Mouse (Mus musculus) MEL (cell line): Measurements from ENCODE around the gene Slc30a4. TPM values are rescaled to one million over a fixed set of nuclear protein-coding genes. Genes with fewer than 3 reads are reported as not detected.

Experiments used
- DNase-seq: peaks from one replicate; pipeline ENCODE4 v3.0.0; 2011; ENCODE audit warnings: low read depth, low spot score
- H3K27ac ChIP-seq: 2 replicates; pipeline ENCODE4 v1.5.1; 2012; ENCODE audit warnings: low read depth, mild to moderate bottlenecking, control low read depth, low read length, moderate library complexity; ENCODE audit not compliant: control insufficient read depth
- H3K27me3 ChIP-seq, 2 experiments: fragments of 150-350 bp in 1 of 2; sonication (generic) in 1 of 2; 2 replicates each; pipeline ENCODE4 v1.6.1; 2012; ENCODE audit warnings: low read length in 2 of 2, mild to moderate bottlenecking in 2 of 2, improper control_type of control experiment in 1 of 2, moderate library complexity in 1 of 2; ENCODE audit not compliant: insufficient read depth in 2 of 2, control insufficient read depth in 1 of 2
- H3K36me3 ChIP-seq, 2 experiments: 2 replicates each; pipeline ENCODE4 v1.6.1; 2012 to 2014; ENCODE audit warnings: low read length in 2 of 2, improper control_type of control experiment in 1 of 2, inconsistent platforms in 1 of 2, mild to moderate bottlenecking in 1 of 2; ENCODE audit not compliant: insufficient read depth in 2 of 2, control insufficient read depth in 1 of 2
- H3K4me1 ChIP-seq, 2 experiments: fragments of 150-350 bp in 1 of 2; sonication (generic) in 1 of 2; 2 replicates each; pipeline ENCODE4 v1.6.1; 2012; ENCODE audit warnings: low read length in 2 of 2, improper control_type of control experiment in 1 of 2, mild to moderate bottlenecking in 1 of 2; ENCODE audit not compliant: insufficient read depth in 2 of 2, control insufficient read depth in 1 of 2
- H3K4me3 ChIP-seq, 2 experiments: fragments of 150-350 bp in 1 of 2; sonication (generic) in 1 of 2; 2 replicates each; pipeline ENCODE4 v1.5.1; 2012; ENCODE audit warnings: low read depth in 2 of 2, low read length in 2 of 2, mild to moderate bottlenecking in 2 of 2, moderate library complexity in 2 of 2, control low read depth in 1 of 2, improper control_type of control experiment in 1 of 2; ENCODE audit not compliant: control insufficient read depth in 1 of 2, insufficient read depth in 1 of 2
- H3K79me2 ChIP-seq: 2 replicates; pipeline ENCODE4 v1.6.1; 2012; ENCODE audit warnings: mild to moderate bottlenecking, low read length, moderate library complexity; ENCODE audit not compliant: control insufficient read depth, poor library complexity, insufficient read depth
- H3K9ac ChIP-seq: 2 replicates; pipeline ENCODE4 v1.6.1; 2012; ENCODE audit warnings: low read depth, mild to moderate bottlenecking, control low read depth, low read length, moderate library complexity; ENCODE audit not compliant: control insufficient read depth, poor library complexity, severe bottlenecking
- H3K9me3 ChIP-seq: fragments of 150-350 bp; sonication (generic); replicated peaks from 2 replicates; pipeline ENCODE4 v1.6.1; 2012; ENCODE audit warnings: mild to moderate bottlenecking, low read length, improper control_type of control experiment, moderate library complexity; ENCODE audit not compliant: insufficient read depth
- BHLHE40 ChIP-seq: IDR thresholded peaks from 2 replicates; pipeline ENCODE4 v1.6.1; 2012; ENCODE audit warnings: low read depth, mild to moderate bottlenecking, inconsistent platforms, low read length, improper control_type of control experiment, borderline replicate concordance
- CHD1 ChIP-seq: IDR thresholded peaks from 2 replicates; pipeline ENCODE4 v1.6.1; 2012; ENCODE audit warnings: low read depth, mild to moderate bottlenecking, inconsistent platforms, low read length, improper control_type of control experiment
- CHD2 ChIP-seq: IDR thresholded peaks from 2 replicates; pipeline ENCODE4 v1.6.1; 2011; ENCODE audit warnings: low read length, improper control_type of control experiment
- CTCF ChIP-seq, 3 experiments: IDR thresholded peaks in 2 of 3; conservative IDR thresholded peaks in 1 of 3; 2 replicates each; pipeline ENCODE4 v1.5.1; 2011 to 2012; ENCODE audit warnings: low read length in 3 of 3, low read depth in 2 of 3, mild to moderate bottlenecking in 2 of 3, improper control_type of control experiment in 1 of 3, inconsistent platforms in 1 of 3, mixed read lengths in 1 of 3, moderate library complexity in 1 of 3; ENCODE audit not compliant: control insufficient read depth in 1 of 3, insufficient read depth in 1 of 3, poor library complexity in 1 of 3, severe bottlenecking in 1 of 3
- GABPA ChIP-seq: IDR thresholded peaks from 2 replicates; pipeline ENCODE4 v1.6.1; 2012; ENCODE audit warnings: low read depth, mild to moderate bottlenecking, inconsistent platforms, low read length, improper control_type of control experiment, moderate library complexity
- GATA1 ChIP-seq: IDR thresholded peaks from 2 replicates; pipeline ENCODE4 v1.6.1; 2011; ENCODE audit warnings: low read depth, low read length, improper control_type of control experiment
- JUND ChIP-seq: IDR thresholded peaks from 2 replicates; pipeline ENCODE4 v1.6.1; 2011; ENCODE audit warnings: low read depth, mild to moderate bottlenecking, improper control_type of control experiment, low read length
- MYB ChIP-seq: IDR thresholded peaks from 2 replicates; pipeline ENCODE4 v1.6.1; 2011; ENCODE audit warnings: mild to moderate bottlenecking, low read depth, low read length, improper control_type of control experiment
- MYC ChIP-seq: IDR thresholded peaks from 2 replicates; pipeline ENCODE4 v1.6.1; 2011; ENCODE audit warnings: low read depth, mild to moderate bottlenecking, low read length, improper control_type of control experiment, moderate library complexity
- NELFE ChIP-seq: IDR thresholded peaks from 2 replicates; pipeline ENCODE4 v1.6.1; 2011; ENCODE audit warnings: low read depth, low read length, improper control_type of control experiment
- POLR2A ChIP-seq, 2 experiments: IDR thresholded peaks; 2 replicates each; pipeline ENCODE4 v1.6.1; 2011 to 2012; ENCODE audit warnings: low read length in 2 of 2, mild to moderate bottlenecking in 2 of 2, control low read depth in 1 of 2, improper control_type of control experiment in 1 of 2, low read depth in 1 of 2, moderate library complexity in 1 of 2; ENCODE audit not compliant: control insufficient read depth in 1 of 2, insufficient read depth in 1 of 2, poor library complexity in 1 of 2
- POLR2AphosphoS2 ChIP-seq: IDR thresholded peaks from 2 replicates; pipeline ENCODE4 v1.6.1; 2011; ENCODE audit warnings: low read length, improper control_type of control experiment
- SMC3 ChIP-seq: IDR thresholded peaks from 2 replicates; pipeline ENCODE4 v1.6.1; 2011; ENCODE audit warnings: low read depth, low read length, improper control_type of control experiment
- TAL1 ChIP-seq: IDR thresholded peaks from 2 replicates; pipeline ENCODE4 v1.6.1; 2012; ENCODE audit warnings: mild to moderate bottlenecking, inconsistent platforms, low read length, moderate library complexity, mixed read lengths
- TBP ChIP-seq: IDR thresholded peaks from 2 replicates; pipeline ENCODE4 v1.8.0; 2011; ENCODE audit warnings: low read depth, low read length, improper control_type of control experiment
- USF1 ChIP-seq: IDR thresholded peaks from 2 replicates; pipeline ENCODE4 v1.6.1; 2014; ENCODE audit warnings: low read depth, mild to moderate bottlenecking, inconsistent platforms, low read length, improper control_type of control experiment, moderate library complexity
- ZKSCAN1 ChIP-seq: IDR thresholded peaks from 2 replicates; pipeline ENCODE4 v1.6.1; 2012; ENCODE audit warnings: low read depth, mild to moderate bottlenecking, inconsistent platforms, low read length, improper control_type of control experiment, moderate library complexity
- ZNF384 ChIP-seq: IDR thresholded peaks from 2 replicates; pipeline ENCODE4 v1.6.1; 2012; ENCODE audit warnings: low read depth, mild to moderate bottlenecking, inconsistent platforms, low read length, improper control_type of control experiment
- polyA plus RNA-seq, 2 experiments: library from polyadenylated mRNA; stranded (reverse) in 1 of 2; unstranded in 1 of 2; fragments of >175 nt in 1 of 2; fragments of >200 nt in 1 of 2; gene quantifications; 2 replicates each; pipeline versions ENCODE4 v1.2.1 to v1.2.4; 2012; ENCODE audit warnings: low replicate concordance in 2 of 2, low read depth in 1 of 2; ENCODE audit not compliant: insufficient read length in 2 of 2, insufficient read depth in 1 of 2, missing spikeins in 1 of 2
- total RNA-seq: library from RNA; depleted of rRNA; stranded (reverse); fragments of 300-350 nt; gene quantifications from 2 replicates; pipeline ENCODE4 v1.2.3, GENCODE M21; 2012

The Slc30a4 gene
- total and polyA plus RNA-seq, 3 experiments = not detected

DNA sequence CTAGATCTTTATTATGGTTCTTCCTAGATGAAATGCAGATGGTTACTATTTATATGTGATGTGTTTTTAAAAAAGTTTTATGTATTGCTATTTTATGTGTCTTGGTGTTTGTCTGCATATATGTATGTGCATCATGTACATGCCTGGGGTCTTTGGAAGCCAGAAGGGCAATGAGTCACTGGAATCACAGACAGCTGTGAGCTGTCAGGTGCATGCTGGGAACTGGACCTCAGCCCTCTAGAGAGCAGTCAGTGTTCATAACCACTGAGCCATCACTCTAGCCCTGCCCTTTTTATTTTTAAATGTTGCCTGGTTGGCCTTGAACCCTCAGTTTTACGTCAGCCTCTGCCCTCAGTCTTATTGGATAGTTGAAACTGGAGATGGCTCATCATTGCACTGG is 6.7 kb upstream of the Slc30a4 start:
- H3K79me2 ChIP-seq = no peaks in the 10 kb centered on the region

DNA sequence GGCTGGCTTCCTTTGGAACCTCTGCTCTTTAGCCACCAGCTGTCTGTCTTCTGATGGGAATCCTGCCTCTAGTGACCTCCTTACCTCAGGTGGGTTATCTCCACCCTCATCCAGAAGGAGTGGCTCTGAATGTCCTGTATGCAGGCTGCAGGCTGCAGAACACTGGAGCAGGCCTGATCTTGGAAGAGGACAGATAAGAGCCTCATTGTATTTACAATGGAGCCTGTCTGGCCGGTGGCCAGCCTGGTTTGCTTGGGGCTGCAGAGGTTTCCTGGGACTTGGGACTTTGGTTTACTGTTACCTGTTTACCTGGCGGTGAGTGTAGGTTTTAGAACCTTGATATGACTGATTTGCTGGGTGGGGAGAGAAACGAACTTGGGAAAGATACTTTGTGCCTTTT is 5.6 kb upstream of the Slc30a4 start:
- no peaks in the 10 kb centered on the region for H3K27me3 ChIP-seq
- H3K4me3 ChIP-seq = no peak overlapping the region
- DNase-seq = no peak
- no peak overlapping the region for H3K9ac ChIP-seq
- H3K36me3 ChIP-seq = no peaks in the 10 kb centered on the region
- no peaks in the 10 kb centered on the region for H3K9me3 ChIP-seq
- H3K4me1 ChIP-seq = no peaks in the 10 kb centered on the region
- TF ChIP-seq NELFE (no peak), CHD1 (no peak), MYB (no peak), TAL1 (no peak), BHLHE40 (no peak), JUND (no peak), ZKSCAN1 (no peak), CHD2 (no peak), ZNF384 (no peak), POLR2AphosphoS2 (no peak), SMC3 (no peak), CTCF (IDR thresholded peaks at IDR 0.05 in 2 of 3, conservative IDR thresholded peaks at IDR 0.05 in 1 of 3; ENCODE audit: control insufficient read depth in 1 of 3, insufficient read depth in 1 of 3, low read depth in 2 of 3, low read length in 3 of 3, poor library complexity in 1 of 3, severe bottlenecking in 1 of 3) (no peak), MYC (no peak), GATA1 (no peak), POLR2A (IDR thresholded peaks at IDR 0.05; ENCODE audit: control insufficient read depth in 1 of 2, insufficient read depth in 1 of 2, low read depth in 1 of 2, low read length in 2 of 2, poor library complexity in 1 of 2) (no peak), USF1 (no peak)
- H3K79me2 ChIP-seq = no peaks in the 10 kb centered on the region
- H3K27ac ChIP-seq = no peak overlapping the region

More for the DNA sequence above, 6.7 kb upstream of the Slc30a4 start:
- Histone ChIP-seq H3K4me1 (no peaks in the 10 kb centered on the region), H3K27me3 (no peaks in the 10 kb centered on the region)
- TF ChIP-seq USF1 (no peak), BHLHE40 (no peak)
- TF ChIP-seq, all 39 proteins: peak for 0
- no peak overlapping the region for H3K27ac ChIP-seq
- no peaks in the 10 kb centered on the region for H3K9me3 ChIP-seq
- no peak overlapping the region for H3K4me3 ChIP-seq
- H3K9ac ChIP-seq = no peak overlapping the region
- DNase-seq = no peak
- no peaks in the 10 kb centered on the region for H3K36me3 ChIP-seq

DNA sequence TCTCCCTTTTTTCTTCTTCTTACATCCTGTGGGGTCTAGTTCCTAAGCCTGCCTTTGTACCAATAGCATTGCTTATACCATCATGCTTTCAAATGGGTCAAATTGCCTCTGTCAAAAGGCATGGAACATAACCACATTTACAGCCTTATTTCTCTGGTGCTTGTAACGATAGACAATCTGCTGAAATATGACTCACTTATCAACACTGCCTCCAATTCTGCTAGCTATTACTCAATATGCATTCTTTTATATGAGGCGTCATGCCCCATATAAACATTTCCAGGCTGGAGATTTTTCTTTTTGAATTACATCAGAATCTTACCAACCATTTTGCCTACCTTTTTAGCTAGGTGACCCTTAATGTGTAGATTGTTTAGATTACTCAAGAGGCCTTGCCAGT is 2.1 kb upstream of the Slc30a4 start:
- no peak overlapping the region for H3K4me3 ChIP-seq
- DNase-seq = no peak

More for the DNA sequence above, 2.1 kb upstream of the Slc30a4 start:
- no peaks in the 10 kb centered on the region for H3K9me3 ChIP-seq
- H3K27me3 ChIP-seq = no peaks in the 10 kb centered on the region
- H3K9ac ChIP-seq = no peak overlapping the region
- no peaks in the 10 kb centered on the region for H3K36me3 ChIP-seq
- no peak overlapping the region for H3K27ac ChIP-seq
- H3K79me2 ChIP-seq = no peaks in the 10 kb centered on the region
- no peaks in the 10 kb centered on the region for H3K4me1 ChIP-seq
- no peak for TF ChIP-seq MYB
- no peak for TF ChIP-seq TBP
- no peak for TF ChIP-seq GABPA
